Mouse (Mus musculus) embryonic stem cell, embryonic (primary cell): ENCODE measurements around the gene Pgam5.

Experiments used
- CTCF ChIA-PET, 4 experiments: fragments of 300-600 bp in 2 of 4; fragments of 350-600 bp in 2 of 4; sonication (Branson Sonifier 250); formaldehyde crosslinking; loops; one replicate each; lab custom pipeline; 2022; ENCODE audit warnings: inconsistent platforms in 2 of 4; lab: Charles Lee
- POLR2A ChIA-PET, 4 experiments: fragments of 300-600 bp in 2 of 4; fragments of 350-600 bp in 2 of 4; sonication (Branson Sonifier 250); formaldehyde crosslinking; loops; one replicate each; lab custom pipeline; 2022; ENCODE audit warnings: antibody characterized with exemption in 4 of 4, inconsistent platforms in 1 of 4; lab: Charles Lee

Pgam5 gene

DNA sequence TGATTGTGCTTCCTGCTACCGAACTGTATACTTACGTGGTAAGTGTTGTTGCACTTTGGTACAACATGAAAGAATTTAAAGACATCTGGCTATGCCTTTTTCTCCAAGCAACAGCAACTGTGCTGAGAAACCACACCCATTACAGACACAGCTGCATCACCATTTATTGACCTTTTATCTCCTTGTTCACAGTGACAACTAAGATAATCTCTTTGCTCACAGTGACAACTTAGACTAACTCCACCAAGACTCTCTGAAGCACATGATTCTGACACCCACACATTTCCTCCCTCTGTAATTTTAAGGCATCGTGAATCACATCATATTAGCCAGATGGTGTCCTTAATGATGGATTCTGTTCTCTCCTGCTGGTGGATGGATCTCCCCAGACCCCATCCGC is 4.4 kb upstream of the Pgam5 start:
- POLR2A ChIA-PET = interaction anchor here in 2 of 4 experiments (1.6 to 3.1 kb wide), 2 partner anchors 12 kb away, joined by 5 to 27 read pairs; partner anchors contain the start of genes Pole (in 2 of the 2) and Pxmp2 (in 2 of the 2)

DNA sequence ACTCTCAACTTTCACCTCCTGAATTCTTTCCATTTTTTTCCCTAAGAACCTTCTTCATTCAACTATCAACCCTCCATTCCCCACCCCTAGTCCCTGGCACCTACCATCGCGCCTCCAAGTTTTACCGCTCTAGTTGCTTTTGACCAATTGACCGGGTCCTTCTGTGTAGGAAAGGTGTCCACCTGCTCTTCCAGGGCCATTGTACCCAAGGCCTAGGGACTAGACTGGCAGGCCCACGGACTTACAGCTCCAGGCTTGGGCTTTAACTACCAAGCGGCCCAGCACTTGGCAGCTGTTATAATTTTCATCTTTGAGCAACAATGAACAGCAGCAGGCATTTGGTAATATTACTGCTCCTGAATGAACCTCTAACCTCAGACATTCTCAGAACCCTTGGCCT is 529 bp upstream of the Pgam5 start:
- CTCF ChIA-PET = interaction anchor here in 2 of 4 experiments (1.2 to 1.9 kb wide), 2 partner anchors 14 to 15 kb away, joined by 4 to 16 read pairs; partner anchors contain the start of genes Pole (in 1 of the 2) and Pxmp2 (in 1 of the 2)
- POLR2A ChIA-PET = interaction anchor here in 3 of 4 experiments (0.5 to 4.0 kb wide), 12 partner anchors 9 to 474 kb away, joined by 3 to 77 read pairs (median 6); partner anchors contain the start of genes Pole (in 3 of the 3), Pxmp2 (in 3 of the 3), Ankle2 (in 2 of the 3) and Gtpbp6 (in 1 of the 3)

More for the DNA sequence above, 4.4 kb upstream of the Pgam5 start:
- CTCF ChIA-PET = no interaction called here

DNA sequence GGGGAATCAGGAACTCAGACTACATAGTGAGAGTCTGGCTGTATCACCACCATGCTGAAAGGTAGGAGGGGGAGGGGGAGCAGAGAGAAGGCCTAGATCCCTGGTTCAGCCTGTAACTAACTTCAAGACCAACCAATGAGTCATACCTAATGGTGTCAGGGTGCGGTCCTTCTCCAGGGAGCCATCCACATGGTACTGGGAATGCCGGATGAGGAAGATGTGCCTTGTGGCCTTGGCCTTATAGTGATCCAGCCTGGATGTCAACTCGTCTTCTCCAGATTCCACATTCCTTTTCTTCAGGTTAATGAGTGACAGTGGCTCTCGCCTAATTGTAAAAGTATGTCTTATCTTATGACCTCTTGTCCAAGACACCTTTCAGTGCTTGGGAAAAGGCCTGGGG is 2.8 kb downstream of the Pgam5 start:
- CTCF ChIA-PET = no interaction called here

DNA sequence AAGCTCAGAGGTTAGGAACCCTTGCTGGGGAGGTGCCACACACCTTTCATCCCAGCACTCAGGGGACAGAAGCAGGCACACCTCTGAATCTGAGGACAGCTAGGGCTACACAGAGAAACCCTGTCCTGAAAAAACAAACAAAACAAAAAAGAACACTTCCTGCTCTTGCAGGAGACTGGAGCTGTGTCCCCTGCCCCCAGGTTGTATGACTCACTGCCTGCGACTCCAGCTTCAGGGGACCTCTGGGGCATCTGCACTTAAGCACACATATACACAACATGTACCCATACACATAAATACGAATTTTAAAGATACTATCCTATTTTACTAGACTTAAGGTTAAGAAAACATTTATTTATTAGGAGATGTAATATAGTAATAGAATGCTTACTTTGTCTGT is 25.6 kb downstream of the Pgam5 start:
- ChIA-PET CTCF (interaction anchor here in 3 of 4 experiments (1.0 to 1.6 kb wide), 4 partner anchors 13 to 40 kb away, joined by 3 to 4 read pairs (median 3); no protein-coding TSS in a partner anchor), POLR2A (interaction anchor here in 2 of 4 experiments (1.2 to 4.7 kb wide), 7 partner anchors 8 to 160 kb away, joined by 4 to 21 read pairs (median 5); partner anchors contain the start of genes Ankle2 (in 1 of the 2), Pole (in 1 of the 2) and Pxmp2 (in 1 of the 2))

More for the DNA sequence above, 2.8 kb downstream of the Pgam5 start:
- POLR2A ChIA-PET = interaction anchor here in 2 of 4 experiments (1.0 to 4.0 kb wide), 4 partner anchors 13 to 19 kb away, joined by 4 to 16 read pairs (median 12); partner anchors contain the start of genes Pole (in 1 of the 2) and Pxmp2 (in 1 of the 2)

DNA sequence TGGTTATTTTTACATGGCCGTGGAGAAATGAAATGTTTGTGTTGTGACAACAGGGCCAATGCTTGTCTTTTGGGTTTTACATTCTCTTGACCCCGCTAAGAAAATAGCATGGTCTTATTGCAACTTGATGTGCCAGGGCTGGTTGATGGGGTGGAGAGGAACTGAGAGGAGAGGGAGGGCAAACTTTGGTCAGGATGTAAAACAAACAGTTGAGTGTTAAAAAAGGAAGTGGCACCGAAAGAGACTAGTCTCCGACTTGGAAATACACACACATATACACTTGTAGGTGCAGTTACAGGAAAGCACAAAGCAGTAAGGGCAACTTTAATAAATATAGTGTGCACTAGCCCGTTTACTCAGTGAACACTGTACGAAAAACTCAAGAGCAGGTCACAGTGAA is 37.4 kb downstream of the Pgam5 start:
- ChIA-PET POLR2A (interaction anchor here in 2 of 4 experiments (1.1 to 3.7 kb wide), 9 partner anchors 11 to 54 kb away, joined by 3 to 56 read pairs (median 17); partner anchors contain the start of genes Pole (in 2 of the 2), Pxmp2 (in 2 of the 2) and Pgam5 (in 1 of the 2)), CTCF (interaction anchor here in 1 of 4 experiments (0.6 to 1.2 kb wide), 2 partner anchors 11 to 674 kb away, joined by 3 to 6 read pairs; partner anchors contain the start of gene Crlf2)

DNA sequence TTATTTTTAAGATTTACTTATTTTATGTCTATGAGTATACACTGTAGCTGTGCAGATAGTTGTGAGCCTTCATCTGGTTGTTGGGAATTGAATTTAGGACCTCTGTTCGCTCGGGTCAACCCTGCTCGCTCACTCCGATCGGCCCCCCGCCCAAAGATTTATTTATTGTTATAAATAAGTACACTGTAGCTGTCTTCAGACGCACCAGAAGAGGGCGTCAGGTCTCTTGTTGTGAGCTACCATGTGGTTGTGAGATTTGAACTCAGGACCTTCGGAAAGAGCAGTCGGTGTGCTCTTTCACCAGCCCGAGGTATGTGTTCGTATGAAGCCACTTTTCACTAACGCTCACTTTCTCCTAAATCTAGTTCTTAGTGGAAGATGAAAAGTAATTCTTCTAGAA is 38.1 kb downstream of the Pgam5 start:
- ChIA-PET CTCF (interaction anchor here (0.5 to 1.2 kb wide), 6 partner anchors 10 to 673 kb away, joined by 3 to 6 read pairs (median 3); partner anchors contain the start of gene Crlf2 (in 1 of the 4)), POLR2A (interaction anchor here in 3 of 4 experiments (0.6 to 3.7 kb wide), 24 partner anchors 11 to 365 kb away, joined by 3 to 56 read pairs (median 4); partner anchors contain the start of genes Pole (in 3 of the 3), Pxmp2 (in 3 of the 3), Pgam5 (in 2 of the 3) and Gm35315 (in 1 of the 3))

DNA sequence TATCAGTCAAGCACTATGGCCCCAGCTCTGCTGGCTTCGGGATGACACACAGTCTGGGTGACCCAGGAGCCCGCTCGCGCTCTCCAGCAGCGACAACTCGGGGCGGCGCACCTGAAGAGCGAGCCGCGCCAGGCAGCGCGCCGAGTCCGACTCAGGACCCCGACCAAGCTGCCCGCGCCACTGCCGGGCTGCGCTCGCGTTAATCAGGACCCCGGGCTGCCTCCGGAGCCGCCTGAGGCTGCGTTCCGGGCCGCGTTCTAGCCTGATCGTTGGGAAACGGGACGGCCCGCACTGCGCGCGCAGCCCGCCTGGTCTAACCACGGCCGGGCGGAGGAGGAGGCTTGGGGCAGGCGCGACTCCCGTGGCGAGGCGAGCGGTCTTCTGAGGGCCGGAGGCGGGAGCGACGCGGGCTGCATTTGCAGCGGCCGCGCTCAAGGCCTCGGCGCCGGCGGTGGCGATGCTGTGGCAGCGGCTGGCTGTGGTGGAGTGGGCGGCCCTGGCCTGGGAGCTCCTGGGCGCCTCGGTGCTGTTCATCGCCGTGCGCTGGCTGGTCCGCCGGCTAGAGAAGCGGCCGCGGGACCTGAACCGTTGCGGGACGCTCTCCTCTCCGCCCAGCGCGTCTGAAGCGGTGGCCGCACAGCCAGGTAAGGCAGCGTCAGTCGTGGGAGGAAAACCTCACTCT is 38.8 kb downstream of the Pgam5 start, which contains the start of gene Ankle2:
Gene Ankle2, plus strand, starts transcription at position 225 of the 682 bp plus-strand sequence.
- ChIA-PET CTCF (interaction anchor here (0.5 to 1.2 kb wide), 5 partner anchors 10 to 481 kb away, joined by 3 to 6 read pairs (median 3); no protein-coding TSS in a partner anchor), POLR2A (interaction anchor here (0.5 to 3.7 kb wide), 57 partner anchors 10 to 764 kb away, joined by 3 to 56 read pairs (median 4); partner anchors contain the start of genes Pxmp2 (in 4 of the 4), Gm35315 (in 3 of the 4), Pole (in 3 of the 4) and Pgam5 (in 2 of the 4))

DNA sequence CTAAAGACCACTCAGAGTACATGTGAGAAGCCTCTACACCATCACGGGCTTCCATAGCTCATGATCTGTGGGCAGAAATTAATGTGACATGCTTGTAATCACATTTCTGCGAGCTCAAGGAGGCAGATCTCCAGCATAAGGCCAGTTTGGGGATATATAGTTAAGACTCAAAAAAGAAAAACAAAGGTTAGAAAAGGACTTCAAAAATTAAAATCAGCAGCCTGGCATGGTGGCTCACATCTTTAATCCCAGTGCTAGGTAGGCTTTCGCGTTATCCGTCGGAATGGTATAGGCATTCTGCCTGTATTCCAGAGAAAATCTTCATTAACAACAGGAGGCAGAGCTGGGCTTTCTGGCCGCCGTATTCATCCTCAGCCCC is 39.3 kb downstream of the Pgam5 start:
- CTCF ChIA-PET = interaction anchor here in 1 of 4 experiments (0.9 kb wide), 1 partner anchor 9 kb away, joined by 3 read pairs; no protein-coding TSS in a partner anchor

DNA sequence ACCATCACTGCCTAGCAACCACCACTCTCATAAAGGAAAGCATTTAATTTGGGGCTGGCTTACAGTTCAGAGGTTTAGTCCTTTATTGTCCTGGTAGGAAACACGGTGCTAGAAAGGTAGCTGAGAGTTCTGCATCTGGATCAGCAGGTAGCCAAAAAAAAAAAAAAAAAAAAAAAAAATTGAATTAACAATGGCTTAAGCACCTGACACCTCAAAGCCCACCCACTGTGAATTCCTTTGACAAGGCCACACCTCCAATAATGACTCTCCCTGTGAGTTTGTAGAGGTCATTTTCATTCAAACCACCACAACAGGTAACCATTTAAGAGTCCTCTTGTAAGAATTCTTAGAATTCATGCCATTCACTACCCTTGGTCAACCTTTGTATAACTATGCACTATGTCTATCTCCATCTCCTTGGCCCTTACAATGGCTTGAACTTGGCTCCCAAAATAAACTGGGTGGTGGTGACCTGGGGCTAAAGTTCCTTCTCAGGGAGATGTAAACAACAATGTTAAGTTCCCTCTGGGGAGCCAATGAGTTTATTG is 42.3 kb downstream of the Pgam5 start:
- ChIA-PET CTCF (interaction anchor here in 3 of 4 experiments (0.6 to 1.6 kb wide), 6 partner anchors 17 to 225 kb away, joined by 3 to 14 read pairs (median 4); partner anchors contain the start of gene Pxmp2 (in 1 of the 3)), POLR2A (interaction anchor here (0.6 to 2.5 kb wide), 47 partner anchors 8 to 900 kb away, joined by 3 to 15 read pairs (median 4); partner anchors contain the start of genes Pole (in 3 of the 4), Pxmp2 (in 2 of the 4), Golga3 (in 1 of the 4) and Gtpbp6 (in 1 of the 4))

More for the DNA sequence above, 39.3 kb downstream of the Pgam5 start:
- POLR2A ChIA-PET = interaction anchor here (0.5 to 3.7 kb wide), 52 partner anchors 9 to 763 kb away, joined by 3 to 56 read pairs (median 4); partner anchors contain the start of genes Pxmp2 (in 4 of the 4), Pole (in 3 of the 4), Gm35315 (in 2 of the 4) and Pgam5 (in 2 of the 4)

DNA sequence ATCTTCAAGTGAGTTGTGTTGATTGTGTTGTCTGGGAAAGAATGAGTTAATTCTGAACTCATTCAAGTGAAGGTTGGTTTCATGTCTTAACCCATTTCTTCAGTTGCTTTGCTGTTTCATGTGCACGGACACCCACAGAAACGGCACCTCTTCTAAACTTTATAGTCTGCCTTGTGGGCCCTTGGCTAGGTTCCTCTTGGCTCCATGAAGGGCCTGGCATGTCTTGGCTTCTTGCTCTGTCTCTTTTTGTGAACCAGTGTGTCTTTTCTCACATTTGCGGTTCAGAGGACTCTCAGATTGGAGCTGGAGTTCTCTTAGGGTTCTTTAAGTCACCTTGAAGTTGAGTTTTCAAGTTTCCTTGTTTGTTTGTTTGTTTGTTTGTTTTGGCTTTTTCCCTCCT is 44.7 kb downstream of the Pgam5 start:
- ChIA-PET CTCF (no interaction called here), POLR2A (interaction anchor here in 1 of 4 experiments (0.6 to 1.4 kb wide), 2 partner anchors 43 to 57 kb away, joined by 3 to 7 read pairs; no protein-coding TSS in a partner anchor)

DNA sequence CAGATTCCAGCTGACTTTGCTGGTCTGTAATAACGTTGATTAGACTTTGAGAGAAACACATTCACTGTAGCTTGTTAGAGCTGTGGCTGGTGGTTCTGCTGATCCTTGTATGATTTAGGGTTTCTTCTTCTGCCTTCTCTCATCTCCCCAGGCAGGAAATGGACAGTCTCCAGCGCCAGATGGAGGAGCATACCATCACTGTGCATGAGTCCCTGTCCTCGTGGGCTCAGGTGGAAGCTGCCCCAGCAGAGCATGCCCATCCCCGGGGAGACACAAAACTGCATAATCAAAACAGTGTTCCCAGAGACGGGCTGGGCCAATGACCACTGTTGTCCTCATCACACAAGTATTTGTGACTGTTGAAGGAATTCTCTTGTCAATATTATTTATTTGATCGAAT is 47.0 kb downstream of the Pgam5 start:
- ChIA-PET CTCF (no interaction called here), POLR2A (interaction anchor here in 1 of 4 experiments (1.2 kb wide), 1 partner anchor 48 kb away, joined by 3 read pairs; no protein-coding TSS in a partner anchor)

DNA sequence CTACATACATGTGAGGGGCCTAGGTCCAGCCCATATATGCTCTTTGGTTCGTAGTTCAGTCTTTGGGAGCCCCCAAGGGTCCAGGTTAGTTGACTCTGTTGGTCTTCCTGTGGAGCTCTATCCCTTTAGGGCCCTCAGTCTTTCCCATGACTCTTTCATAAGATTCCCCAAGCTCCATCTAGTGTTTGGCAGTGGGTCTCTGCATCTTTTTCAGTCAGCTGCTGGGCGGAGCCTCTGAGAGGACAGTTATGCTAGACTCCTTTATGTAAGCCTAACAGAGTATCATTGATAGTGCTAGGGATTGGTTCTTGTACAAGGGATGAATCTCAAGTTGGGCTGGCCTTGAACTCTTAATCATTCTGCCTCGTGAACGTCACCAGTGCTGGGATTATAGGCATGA is 49.4 kb downstream of the Pgam5 start:
- CTCF ChIA-PET = interaction anchor here in 3 of 4 experiments (0.6 to 2.1 kb wide), 4 partner anchors 10 to 702 kb away, joined by 3 to 13 read pairs (median 5); partner anchors contain the start of genes Ankle2 (in 1 of the 3), Pole (in 1 of the 3) and Pxmp2 (in 1 of the 3)
- POLR2A ChIA-PET = interaction anchor here in 3 of 4 experiments (0.8 to 2.7 kb wide), 8 partner anchors 10 to 125 kb away, joined by 3 to 10 read pairs (median 6); partner anchors contain the start of genes Ankle2 (in 2 of the 3), Pole (in 1 of the 3) and Pxmp2 (in 1 of the 3)

DNA sequence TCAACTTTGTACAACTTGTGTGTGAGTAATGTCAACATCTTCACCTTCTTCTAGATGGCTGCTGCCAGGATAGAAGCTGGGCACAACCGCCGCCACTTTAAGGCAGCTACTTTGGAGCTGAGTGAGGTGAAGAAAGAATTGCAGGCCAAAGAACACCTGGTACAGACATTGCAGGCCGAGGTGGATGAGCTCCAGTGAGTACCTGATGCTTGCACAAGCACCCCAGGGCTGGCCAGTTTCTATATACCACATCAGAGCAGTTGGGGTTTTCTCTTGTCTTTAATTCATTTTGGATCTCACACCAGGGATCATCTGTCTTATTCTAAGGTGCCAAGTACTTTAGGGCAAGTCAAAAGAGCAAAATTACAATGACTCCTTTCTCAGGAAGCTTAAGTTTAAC is 52.9 kb downstream of the Pgam5 start:
- CTCF ChIA-PET = interaction anchor here in 1 of 4 experiments (1.5 kb wide), 1 partner anchor 12 kb away, joined by 3 read pairs; no protein-coding TSS in a partner anchor

DNA sequence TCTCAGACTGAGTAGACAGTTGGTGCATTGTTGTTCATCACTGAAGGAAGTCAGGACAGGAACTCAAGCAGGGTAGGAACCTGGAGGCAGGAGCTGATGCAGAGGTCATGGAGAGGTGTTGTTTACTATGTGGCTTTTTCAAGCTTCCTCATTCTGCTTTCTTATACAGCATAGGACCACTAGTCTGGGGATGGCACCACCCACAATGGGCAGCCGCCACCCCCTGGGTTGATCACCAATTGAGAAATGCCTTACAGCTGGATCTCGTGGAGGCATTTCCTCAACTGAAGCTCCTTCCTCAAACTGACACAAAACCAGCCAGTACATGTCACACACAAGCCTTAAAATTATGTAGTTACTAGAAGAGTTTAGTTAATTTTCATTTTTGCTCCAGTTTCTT is 58.4 kb downstream of the Pgam5 start:
- ChIA-PET CTCF (interaction anchor here in 2 of 4 experiments (0.5 to 0.6 kb wide), 2 partner anchors 16 to 70 kb away, joined by 3 to 14 read pairs; no protein-coding TSS in a partner anchor), POLR2A (interaction anchor here in 1 of 4 experiments (0.6 to 2.7 kb wide), 5 partner anchors 15 to 756 kb away, joined by 3 to 9 read pairs (median 5); partner anchors contain the start of genes Pole and Pxmp2)

More for the DNA sequence above, 52.9 kb downstream of the Pgam5 start:
- POLR2A ChIA-PET = interaction anchor here in 2 of 4 experiments (0.7 to 2.7 kb wide), 3 partner anchors 10 to 69 kb away, joined by 3 to 9 read pairs (median 9); partner anchors contain the start of genes Ankle2 (in 1 of the 2), Pole (in 1 of the 2) and Pxmp2 (in 1 of the 2)
